Mouse (Mus musculus) urinary bladder, postnatal 14 days (tissue): ENCODE data around the gene Litaf.
"Not testable (repeated sequence)": the region's sequence is repeated elsewhere in the genome, so short reads cannot be mapped to it uniquely, and the experiment has no call there.

ENCODE experiments used
- DNase-seq: peaks from one replicate; pipeline ENCODE4 v3.0.0; 2021; ENCODE audit warnings: low spot score

The Litaf gene

GRCm38 (mm10) chr16:11021403-11022112 lies 44.4 kb downstream of the Litaf start:
- no peak for DNase-seq

GRCm38 (mm10) chr16:11017807-11018595 lies 48.0 kb downstream of the Litaf start:
- DNase-seq: no peak

GRCm38 (mm10) chr16:11016353-11016752 lies 49.6 kb downstream of the Litaf start:
- no peak for DNase-seq

GRCm38 (mm10) chr16:11014407-11014806 lies 51.5 kb downstream of the Litaf start:
- DNase-seq: no peak

GRCm38 (mm10) chr16:11013464-11014147 lies 52.4 kb downstream of the Litaf start:
- not testable (repeated sequence) for DNase-seq

- DNase-seq: peak; percentile 53
These were observed 53.1 kb downstream of the Litaf start for GRCm38 (mm10) chr16:11012571-11013463.

- DNase-seq: no peak
These were observed 54.0 kb downstream of the Litaf start for GRCm38 (mm10) chr16:11011939-11012338.

GRCm38 (mm10) chr16:11011206-11011605 lies 54.8 kb downstream of the Litaf start:
- DNase-seq: no peak

- DNase-seq: no peak
These were observed 55.7 kb downstream of the Litaf start for GRCm38 (mm10) chr16:11010270-11010669.

GRCm38 (mm10) chr16:11008162-11008991 lies 57.6 kb downstream of the Litaf start:
- DNase-seq: peak; percentile 85

GRCm38 (mm10) chr16:11006100-11006499 lies 59.9 kb downstream of the Litaf start:
- DNase-seq: no peak

GRCm38 (mm10) chr16:11001703-11002659 lies 64.0 kb downstream of the Litaf start:
- DNase-seq: no peak

GRCm38 (mm10) chr16:10999809-11000208 lies 66.1 kb downstream of the Litaf start:
- no peak for DNase-seq

GRCm38 (mm10) chr16:10998224-10998623 lies 67.7 kb downstream of the Litaf start:
- DNase-seq: no peak

GRCm38 (mm10) chr16:10996576-10996975 lies 69.4 kb downstream of the Litaf start:
- DNase-seq: no peak

- DNase-seq: peak; percentile 96
These were observed 72.8 kb downstream of the Litaf start for GRCm38 (mm10) chr16:10993032-10993744.

GRCm38 (mm10) chr16:10992090-10993031 lies 73.6 kb downstream of the Litaf start:
- DNase-seq: peak; percentile 51

- no peak for DNase-seq
These were observed 74.2 kb downstream of the Litaf start for GRCm38 (mm10) chr16:10991737-10992089.
